Mouse (Mus musculus): ENCODE results near the gene Zscan21. TPM values are rescaled to one million over a fixed set of nuclear protein-coding genes. Genes with fewer than 3 reads are reported as not detected.

Zscan21 gene
- polyA plus RNA-seq, 1 experiment = 21.2 TPM

Other genes starting within 250 kb of the Zscan21 start
- gene Pilrb2, start 245.1 kb upstream of the Zscan21 start, polyA plus RNA-seq (2012; rRNA removed) = 0.08 TPM in 1 of 2 replicates, not detected in the other
- 0.97 and 1.2 TPM in 2 replicates for gene Cyp3a13, start 195.3 kb upstream of the Zscan21 start, polyA plus RNA-seq (2012; rRNA removed)
- gene Gjc3, start 153.8 kb upstream of the Zscan21 start, polyA plus RNA-seq (2012; rRNA removed) = 33.9 and 34.0 TPM in 2 replicates
- 0.36 and 0.54 TPM in 2 replicates for gene Azgp1, start 135.4 kb upstream of the Zscan21 start, polyA plus RNA-seq (2012; rRNA removed)
- gene Smok3a, start 95.6 kb upstream of the Zscan21 start, polyA plus RNA-seq (2012; rRNA removed) = not detected in 2 replicates
- not detected in 2 replicates for gene Smok3b, start 95.5 kb upstream of the Zscan21 start, polyA plus RNA-seq (2012; rRNA removed)
- not detected in 2 replicates for gene Smok3c, start 63.7 kb upstream of the Zscan21 start, polyA plus RNA-seq (2012; rRNA removed)
- gene Zkscan1, start 31.8 kb upstream of the Zscan21 start, polyA plus RNA-seq (2012; rRNA removed) = 14.8 and 16.3 TPM in 2 replicates
- 3.7 and 6.0 TPM in 2 replicates for gene Zfp113, start 38.8 kb downstream of the Zscan21 start, polyA plus RNA-seq (2012; rRNA removed)
- 126 and 149 TPM in 2 replicates for gene Cops6, start 44.2 kb downstream of the Zscan21 start, polyA plus RNA-seq (2012; rRNA removed)
- 26.1 and 29.6 TPM in 2 replicates for gene Ap4m1, start 55.1 kb downstream of the Zscan21 start, polyA plus RNA-seq (2012; rRNA removed)
- gene Mcm7, start 55.5 kb downstream of the Zscan21 start, polyA plus RNA-seq (2012; rRNA removed) = 28.7 and 30.1 TPM in 2 replicates
- gene Taf6, start 70.5 kb downstream of the Zscan21 start, polyA plus RNA-seq (2012; rRNA removed) = 56.8 and 58.4 TPM in 2 replicates
- gene Cnpy4, start 70.6 kb downstream of the Zscan21 start, polyA plus RNA-seq (2012; rRNA removed) = 16.0 and 16.1 TPM in 2 replicates
- 7.2 and 7.5 TPM in 2 replicates for gene Mblac1, start 77.4 kb downstream of the Zscan21 start, polyA plus RNA-seq (2012; rRNA removed)
- not detected in 2 replicates for gene Nxpe5, start 109.0 kb downstream of the Zscan21 start, polyA plus RNA-seq (2012; rRNA removed)
- gene Lamtor4, start 138.6 kb downstream of the Zscan21 start, polyA plus RNA-seq (2012; rRNA removed) = 155 and 158 TPM in 2 replicates
- gene BC037034, start 147.1 kb downstream of the Zscan21 start, polyA plus RNA-seq (2012; rRNA removed) = 88.8 TPM in 2 replicates
- 3.4 and 4.1 TPM in 2 replicates for gene Gal3st4, start 155.9 kb downstream of the Zscan21 start, polyA plus RNA-seq (2012; rRNA removed)
- 0.14 TPM in 1 of 2 replicates, not detected in the other for gene Gm43720, start 163.1 kb downstream of the Zscan21 start, polyA plus RNA-seq (2012; rRNA removed)
- gene Gpc2, start 163.1 kb downstream of the Zscan21 start, polyA plus RNA-seq (2012; rRNA removed) = 10.9 and 11.3 TPM in 2 replicates
- 5.2 and 5.3 TPM in 2 replicates for gene Stag3, start 163.3 kb downstream of the Zscan21 start, polyA plus RNA-seq (2012; rRNA removed)
- 0.14 and 0.19 TPM in 2 replicates for gene Pvrig, start 225.1 kb downstream of the Zscan21 start, polyA plus RNA-seq (2012; rRNA removed)